Mouse (Mus musculus): Measurements from ENCODE around the gene Poglut1. TPM values are rescaled to one million over a fixed set of nuclear protein-coding genes. Genes with fewer than 3 reads are reported as not detected.
A peak's percentile ranks its signal among the peaks of the same experiment; 100 is the strongest.
"Not testable (repeated sequence)": the region's sequence is repeated elsewhere in the genome, so short reads cannot be mapped to it uniquely, and the experiment has no call there.

Gene Poglut1
- total RNA-seq, 2 experiments from 2014 or later, result 2.9 TPM; not detected in 1

DNA sequence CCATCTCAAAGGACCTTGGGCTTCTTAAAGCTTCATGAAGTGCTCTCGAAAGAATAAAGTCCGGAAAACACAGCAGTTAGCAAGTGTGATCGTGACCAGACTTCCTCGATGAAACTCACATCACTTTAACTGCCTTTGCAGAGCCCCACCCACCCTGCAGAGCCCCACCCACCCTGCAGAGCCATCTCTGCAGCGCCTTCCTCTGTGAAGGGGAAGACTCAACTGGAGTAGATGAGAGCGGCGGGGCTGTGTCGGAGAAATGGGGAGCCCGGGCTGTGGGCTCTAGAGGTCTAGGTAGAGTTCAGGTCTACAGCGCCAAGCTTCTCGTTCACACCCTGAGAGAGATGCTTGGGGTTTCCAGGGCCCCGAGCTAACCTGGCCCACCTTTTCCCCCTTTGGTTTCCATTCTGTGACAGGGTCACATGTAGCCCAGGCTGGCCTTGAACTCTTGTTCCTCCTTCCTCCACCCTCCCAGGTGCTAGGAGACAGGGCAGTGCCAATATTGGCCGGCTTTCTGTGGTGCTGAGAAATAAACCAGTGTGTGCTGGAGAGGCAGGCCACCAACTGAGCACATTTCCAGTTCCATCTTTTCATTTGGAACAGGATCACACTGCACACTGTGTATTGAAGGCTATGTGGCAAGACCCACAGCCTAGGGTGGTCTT is 11.2 kb downstream of the Poglut1 start:
- no peak for ATAC-seq (replicated peaks; ENCODE audit: low FRiP score, poor library complexity, severe bottlenecking)

DNA sequence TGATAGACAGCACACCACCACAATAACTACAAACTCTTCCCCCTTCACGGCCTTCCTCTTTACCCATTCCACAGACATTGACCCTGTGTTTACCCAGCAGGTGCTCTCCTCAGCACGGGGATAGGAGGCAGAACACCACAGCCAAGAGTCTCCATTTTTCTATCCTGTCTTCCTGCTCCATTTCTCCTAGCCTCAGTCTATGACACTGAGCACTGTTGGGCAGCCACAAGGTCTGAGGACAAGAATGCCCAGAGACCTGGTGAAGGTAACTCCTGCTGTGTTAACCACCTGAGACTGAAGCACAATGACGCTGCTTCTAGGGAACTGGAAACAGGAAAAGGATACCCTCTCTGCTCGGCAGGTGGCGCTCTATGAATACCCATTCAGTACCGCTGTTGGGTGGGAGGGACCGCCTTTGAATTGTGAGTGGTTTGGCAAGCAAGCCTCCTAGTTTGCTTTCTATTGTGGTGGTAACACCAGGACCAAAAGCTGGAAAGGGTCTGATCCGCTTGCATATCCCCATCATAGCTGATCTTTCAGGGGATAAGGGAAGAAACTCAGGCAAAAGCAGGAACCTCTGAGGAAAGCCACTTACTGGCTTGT is 13.4 kb downstream of the Poglut1 start:
- peak; percentile 87 for ATAC-seq (replicated peaks; ENCODE audit: low FRiP score, poor library complexity, severe bottlenecking)

DNA sequence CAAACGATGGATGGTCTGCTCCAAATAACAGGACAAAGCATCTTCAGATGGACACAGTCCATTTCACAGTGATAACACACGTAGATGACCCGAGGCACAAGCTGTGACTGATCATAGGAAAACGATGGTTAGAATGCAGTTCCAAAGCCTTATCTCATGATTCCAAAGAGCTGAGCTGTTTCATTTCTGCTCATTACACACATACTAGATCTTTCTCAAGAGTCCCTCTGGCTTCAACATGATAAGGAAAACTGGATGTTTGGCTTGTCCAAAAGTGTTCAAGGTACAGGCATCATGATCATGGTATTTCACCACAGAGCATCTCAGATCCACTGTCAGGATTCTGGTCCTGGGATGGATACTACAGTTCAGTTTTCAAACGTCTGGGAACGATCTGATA is 23.8 kb downstream of the Poglut1 start:
- no peak for ATAC-seq (replicated peaks; ENCODE audit: low FRiP score, poor library complexity, severe bottlenecking)

DNA sequence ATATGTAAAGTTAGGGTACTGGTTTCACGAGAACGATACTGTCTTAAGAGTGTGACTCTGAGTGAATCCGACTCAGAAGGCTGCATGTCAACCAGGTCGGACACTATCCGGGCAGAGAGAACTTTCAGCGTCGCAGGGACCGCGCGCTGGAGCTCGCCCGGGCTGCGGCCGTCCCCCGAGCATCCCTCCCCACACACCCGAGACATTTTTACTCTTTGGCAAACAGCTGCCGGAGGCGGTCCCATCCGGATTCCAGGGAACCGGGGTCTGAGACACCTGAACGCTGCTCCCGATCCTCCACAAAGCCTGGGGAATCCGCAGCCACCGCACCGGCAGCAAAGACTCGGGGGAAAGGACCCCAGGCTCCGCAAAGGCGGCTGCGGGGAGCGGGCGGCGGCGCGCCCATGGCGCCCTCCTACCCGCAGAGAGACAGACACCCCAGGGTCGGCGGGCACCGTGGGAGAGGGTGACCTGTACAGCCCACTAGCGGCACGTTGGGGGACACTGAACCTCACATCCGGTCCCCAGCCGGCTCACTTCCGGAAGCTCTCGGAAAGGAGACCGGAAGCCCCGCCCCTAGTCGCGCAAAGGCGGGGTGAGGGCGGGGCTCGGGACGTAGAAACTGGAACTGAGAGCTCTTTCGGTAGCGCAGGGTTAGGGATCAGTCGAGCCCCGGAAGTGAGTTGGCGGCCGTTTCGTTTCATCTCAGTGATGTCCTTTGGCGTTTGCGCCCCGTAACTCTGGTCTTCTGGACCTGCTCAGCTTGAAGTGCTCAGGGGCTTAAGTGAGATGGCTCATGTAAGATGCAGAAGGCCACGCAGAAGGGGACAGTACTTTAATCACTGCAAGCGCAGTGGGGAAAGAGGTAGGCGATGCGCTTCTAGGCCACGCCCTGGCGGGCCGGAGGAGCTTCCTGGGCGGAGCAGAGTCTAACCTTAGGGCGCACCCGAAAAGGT is 27.7 kb downstream of the Poglut1 start, which contains the start of gene Timmdc1:
Gene Timmdc1, minus strand, starts transcription at position 535 of the 956 bp plus-strand sequence.
- ATAC-seq (replicated peaks; ENCODE audit: low FRiP score, poor library complexity, severe bottlenecking), result peak; percentile 99

DNA sequence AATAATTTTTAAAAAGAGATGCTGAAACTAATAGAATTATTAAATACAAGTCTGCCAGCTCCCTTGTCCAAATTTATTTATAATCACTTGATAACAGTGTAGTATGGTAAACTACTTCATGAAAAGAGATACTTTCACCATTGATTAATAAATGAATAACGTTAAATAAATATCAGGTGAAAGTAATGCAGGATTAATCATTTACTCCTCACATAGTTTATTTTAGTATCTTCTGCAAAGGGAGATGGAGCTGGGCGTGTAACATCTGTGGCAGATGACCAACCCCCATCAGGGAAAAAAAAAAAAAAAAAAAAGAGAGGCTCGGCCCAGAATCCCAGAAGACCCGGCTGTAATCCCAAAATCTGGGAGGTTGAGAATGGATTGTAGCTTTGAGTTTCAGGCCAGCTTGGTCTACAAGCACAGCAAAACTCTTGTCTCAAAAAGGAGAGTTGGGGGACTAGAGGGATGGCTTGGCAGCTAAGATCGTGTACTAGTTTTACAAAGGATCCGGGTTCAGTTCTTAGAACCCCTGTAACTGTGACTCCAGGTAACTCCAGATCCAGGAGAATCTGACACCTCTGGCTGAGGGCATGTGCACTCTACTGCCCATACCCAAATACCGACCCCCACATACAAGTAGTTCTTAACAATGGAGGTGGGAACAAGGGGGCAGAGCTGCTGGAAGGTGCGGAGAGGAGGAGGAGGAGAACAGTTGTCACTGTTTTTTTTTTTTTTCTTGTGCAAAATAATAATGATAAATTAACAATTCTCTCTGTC is 28.7 kb downstream of the Poglut1 start:
- no peak for ATAC-seq (replicated peaks; ENCODE audit: low FRiP score, poor library complexity, severe bottlenecking)

DNA sequence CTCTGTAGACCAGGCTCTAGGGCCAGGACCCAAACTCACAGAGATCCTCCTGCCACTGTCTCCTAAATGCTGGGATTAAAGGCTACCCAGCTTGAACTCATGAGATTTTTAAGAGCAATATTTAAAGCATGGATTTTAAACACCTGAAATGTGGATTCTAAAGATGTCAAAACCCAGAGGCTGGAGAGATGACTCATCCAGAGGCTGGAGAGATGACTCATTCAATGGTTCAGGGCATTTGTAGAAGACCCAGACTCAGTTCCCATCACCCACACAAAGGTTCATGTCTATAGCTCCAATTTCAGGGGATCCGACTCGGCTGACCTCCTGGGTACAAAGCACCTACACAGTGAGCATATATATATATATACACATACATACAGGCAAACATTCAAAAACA is 30.9 kb downstream of the Poglut1 start:
- no peak for ATAC-seq (replicated peaks; ENCODE audit: low FRiP score, poor library complexity, severe bottlenecking)

DNA sequence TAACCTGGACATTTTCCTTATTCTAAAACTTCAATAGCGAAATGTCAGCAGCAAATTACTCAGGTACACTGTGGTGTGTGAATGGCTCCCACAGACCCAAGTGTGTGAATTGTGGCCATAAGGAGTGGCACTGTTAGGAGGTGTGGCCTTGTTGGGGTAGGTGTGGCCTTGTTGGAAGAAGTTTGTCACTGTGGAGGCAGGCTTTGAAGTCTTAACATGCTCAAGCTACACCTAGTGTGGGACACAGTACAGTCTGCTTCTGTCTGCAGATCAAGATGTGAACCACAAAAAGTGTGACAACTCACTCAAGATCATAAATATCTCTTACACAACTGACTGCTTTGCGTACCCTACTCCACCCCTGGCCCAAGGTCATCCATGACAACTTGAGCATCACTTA is 39.2 kb downstream of the Poglut1 start:
- no peak for ATAC-seq (replicated peaks; ENCODE audit: low FRiP score, poor library complexity, severe bottlenecking)

DNA sequence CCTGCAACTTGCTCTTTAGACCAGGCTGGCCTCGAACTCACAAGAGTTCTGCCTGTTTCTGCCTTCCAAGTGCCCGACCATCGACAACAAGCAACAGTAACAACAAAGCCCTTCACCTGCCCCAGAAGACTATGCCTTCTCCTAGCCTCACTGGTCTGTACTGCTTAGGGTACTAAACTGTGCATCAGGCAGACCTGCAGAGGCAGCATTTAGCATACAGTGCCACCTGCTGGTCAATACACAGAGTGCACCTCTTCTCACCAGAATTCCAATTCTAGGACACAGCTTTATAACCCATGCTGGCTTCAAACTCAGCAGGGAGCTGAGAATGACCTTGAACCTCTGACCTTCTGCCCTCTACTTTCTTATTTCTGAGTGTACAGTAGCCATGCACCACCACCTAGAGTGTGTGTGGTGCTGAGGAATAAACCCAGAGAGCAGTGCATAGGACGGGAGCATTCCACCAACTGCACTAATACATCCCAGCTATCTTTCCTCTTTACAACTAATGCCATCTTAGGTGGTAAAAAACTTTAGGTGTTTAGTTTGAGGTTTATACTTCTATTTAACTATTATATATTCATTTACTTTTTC is 43.9 kb downstream of the Poglut1 start:
- peak; percentile 75 for ATAC-seq (replicated peaks; ENCODE audit: low FRiP score, poor library complexity, severe bottlenecking)

DNA sequence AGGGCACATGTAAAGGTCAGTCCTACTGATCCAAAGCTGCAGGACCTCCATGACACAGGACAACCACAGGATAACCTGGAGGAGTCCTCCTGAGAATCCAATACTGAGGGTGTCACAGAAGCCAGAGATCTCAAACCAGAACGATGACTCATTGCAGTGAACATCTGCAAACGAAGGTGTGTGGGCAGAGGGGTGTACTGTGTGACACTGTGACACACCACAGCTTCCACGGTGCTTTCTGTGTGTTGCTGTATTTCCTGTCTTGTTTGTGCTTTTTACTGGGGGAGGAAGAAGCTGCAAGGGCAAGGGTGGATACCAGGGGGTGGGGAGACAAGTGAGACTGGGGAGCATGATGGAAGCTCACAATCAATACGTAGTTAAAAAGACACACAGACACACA is 46.5 kb downstream of the Poglut1 start:
- no peak for ATAC-seq (replicated peaks; ENCODE audit: low FRiP score, poor library complexity, severe bottlenecking)

DNA sequence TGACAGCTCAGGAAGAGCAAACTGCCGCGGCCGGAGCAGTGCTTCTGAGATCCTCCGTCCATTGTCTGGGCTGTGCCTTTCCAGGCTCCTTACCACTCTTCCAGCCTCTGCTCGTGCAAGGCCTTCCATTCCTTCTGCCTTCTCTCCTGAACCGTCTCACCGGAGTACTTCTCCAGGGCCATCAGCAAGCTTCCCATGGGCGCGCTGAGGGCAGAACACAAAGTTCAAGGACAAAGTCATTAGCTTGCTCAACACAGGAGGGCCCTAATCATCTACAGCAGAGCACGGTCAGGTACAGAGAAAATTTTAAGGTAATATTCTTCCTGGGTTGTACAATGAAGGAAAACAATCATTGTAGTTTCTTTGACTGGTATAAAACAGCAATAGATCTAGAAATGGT is 47.6 kb downstream of the Poglut1 start:
- ATAC-seq (replicated peaks; ENCODE audit: low FRiP score, poor library complexity, severe bottlenecking), result no peak

DNA sequence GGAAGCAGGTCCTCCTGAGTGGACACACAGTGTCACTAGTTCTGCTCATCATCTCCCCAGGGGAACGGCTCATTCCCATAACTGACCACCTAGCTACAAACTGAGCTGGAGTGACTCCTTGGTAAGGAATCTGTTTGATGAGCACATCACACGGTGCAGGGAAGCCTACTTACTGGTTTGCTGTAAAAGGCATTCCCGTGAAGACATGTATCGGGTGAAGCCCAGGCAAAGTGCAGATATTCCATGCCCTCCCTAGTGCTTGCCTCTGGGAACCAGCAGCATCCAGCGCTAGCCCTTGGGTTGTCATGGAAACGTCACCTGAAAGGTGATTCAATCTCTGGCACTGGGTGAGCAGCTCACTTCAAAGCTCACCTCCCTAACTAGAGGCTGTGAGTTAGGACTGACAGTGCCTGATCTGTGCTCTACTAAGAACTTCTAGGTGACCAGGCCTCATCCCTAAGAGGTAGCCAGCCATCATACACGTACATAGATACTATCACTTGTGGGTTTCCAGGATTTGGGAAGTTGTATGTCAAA is 53.4 kb downstream of the Poglut1 start:
- ATAC-seq (replicated peaks; ENCODE audit: low FRiP score, poor library complexity, severe bottlenecking), result no peak; the same call in 1 of the 2 replicates

DNA sequence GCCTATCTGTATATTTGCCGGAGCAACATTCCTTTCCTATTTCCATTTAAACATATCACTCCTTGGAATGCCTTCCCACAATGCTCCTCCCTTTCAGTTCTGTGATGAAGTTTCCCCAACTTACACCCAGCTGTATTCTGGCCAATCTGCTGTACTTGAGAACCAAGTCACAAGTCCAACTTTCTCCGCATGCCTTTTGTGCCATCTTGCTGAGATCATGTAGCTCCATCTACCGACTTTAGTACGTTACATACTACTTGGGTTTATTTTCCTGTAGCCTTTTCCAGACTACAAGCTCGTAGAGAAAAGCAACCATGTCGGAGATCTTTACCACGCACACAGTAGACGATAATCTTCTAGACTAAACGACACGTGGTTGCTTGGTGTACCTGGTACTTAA is 56.2 kb downstream of the Poglut1 start:
- no peak for ATAC-seq (replicated peaks; ENCODE audit: low FRiP score, poor library complexity, severe bottlenecking)

DNA sequence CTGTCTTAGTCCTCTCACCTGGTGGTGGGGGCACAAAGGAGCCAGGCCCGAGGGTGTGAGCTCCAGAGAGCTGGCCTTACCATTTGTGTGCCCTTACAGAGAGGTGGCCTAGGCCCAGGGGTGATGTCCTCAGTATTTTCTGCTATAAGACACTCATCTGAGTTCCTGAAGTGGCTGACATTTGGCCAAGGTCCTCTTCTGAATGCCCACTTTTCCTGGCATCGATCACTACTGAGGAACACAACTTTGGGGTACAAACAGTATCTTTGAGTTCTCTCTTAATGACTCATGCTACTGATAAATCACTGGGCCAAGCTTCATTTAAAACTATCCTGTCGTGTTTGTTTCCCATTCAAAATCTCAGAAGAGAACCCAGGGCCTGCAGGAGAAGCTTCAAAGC is 57.5 kb downstream of the Poglut1 start:
- ATAC-seq (replicated peaks; ENCODE audit: low FRiP score, poor library complexity, severe bottlenecking), result no peak

DNA sequence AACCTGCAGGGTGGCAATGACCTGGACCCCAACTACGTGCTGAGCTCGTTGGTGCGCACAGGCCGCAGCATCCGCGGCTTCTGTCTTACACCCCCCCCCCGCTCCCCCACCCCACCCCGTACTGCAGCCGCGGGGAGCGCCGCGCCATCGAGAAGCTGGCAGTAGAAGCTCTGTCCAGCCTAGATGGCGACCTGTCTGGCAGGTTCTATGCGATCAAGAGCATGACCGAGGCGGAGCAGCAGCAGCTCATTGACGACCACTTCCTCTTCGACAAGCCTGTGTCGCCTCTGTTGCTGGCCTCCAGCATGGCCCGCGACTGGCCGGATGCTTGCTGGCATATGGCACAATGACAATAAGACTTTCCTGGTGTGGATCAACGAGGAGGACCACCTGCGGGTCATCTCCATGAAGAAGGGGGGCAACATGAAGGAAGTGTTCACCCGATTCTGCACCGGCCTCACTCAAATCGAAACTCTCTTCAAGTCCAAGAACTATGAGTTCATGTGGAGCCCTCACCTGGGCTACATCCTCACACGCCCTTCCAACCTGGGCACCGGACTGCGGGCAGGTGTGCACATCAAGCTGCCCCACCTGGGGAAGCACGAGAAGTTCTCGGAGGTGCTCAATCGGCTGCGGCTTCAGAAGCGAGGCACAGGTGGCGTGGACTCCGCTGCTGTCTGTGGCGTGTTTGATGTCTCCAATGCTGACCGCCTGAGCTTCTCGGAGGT is 66.3 kb downstream of the Poglut1 start:
- ATAC-seq (replicated peaks; ENCODE audit: low FRiP score, poor library complexity, severe bottlenecking), result no peak

DNA sequence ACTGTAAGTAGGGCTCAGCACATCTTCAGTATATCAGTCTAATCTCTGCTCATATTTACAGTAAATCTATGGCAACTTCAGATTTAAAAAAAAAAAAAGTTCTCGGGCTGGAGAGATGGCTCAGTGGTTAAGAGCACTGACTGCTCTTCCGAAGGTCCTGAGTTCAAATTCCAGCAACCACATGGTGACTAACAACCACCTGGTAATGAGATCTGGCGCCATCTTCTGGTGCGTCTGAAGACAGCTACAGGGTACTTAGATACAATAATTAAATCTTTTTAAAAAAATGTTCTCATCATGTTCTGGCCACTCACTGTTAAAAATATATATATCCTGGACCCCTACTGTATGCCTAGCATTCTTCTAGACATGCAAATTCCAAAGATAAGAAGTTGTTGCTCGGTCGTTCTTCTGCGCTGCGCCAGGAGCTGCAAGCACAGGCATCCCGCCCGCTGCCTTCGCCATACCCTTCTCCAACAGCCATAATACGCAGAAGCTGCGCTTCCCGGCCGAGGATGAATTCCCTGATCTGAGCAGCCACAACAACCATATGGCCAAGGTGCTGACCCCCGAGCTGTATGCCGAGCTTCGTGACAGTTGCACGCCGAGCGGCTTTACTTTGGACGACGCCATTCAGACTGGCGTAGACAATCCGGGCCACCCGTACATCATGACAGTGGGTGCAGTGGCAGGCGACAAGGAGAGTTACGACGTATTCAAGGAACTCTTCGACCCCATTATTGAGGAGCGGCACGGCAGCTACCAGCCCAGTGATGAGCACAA is 67.1 kb downstream of the Poglut1 start:
- ATAC-seq (replicated peaks; ENCODE audit: low FRiP score, poor library complexity, severe bottlenecking), result no peak

DNA sequence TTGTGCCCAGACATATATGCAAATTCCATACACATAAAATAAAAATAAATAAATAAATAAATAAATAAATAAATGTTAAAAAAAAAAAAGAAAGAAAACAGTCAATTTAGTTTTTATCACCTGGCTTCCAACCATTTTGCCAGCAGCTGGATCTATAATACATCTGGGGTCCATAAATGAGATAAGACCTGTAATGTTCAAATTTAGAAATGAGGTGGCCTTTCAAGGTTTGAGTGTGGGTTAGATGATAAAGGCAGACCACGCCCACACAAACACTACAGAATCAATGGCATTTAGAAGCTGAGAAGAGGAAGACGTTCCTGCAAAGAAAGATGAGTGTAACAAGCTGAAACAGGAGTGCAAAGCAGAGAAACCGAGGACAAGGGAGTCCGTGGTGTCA is 68.7 kb downstream of the Poglut1 start:
- ATAC-seq (replicated peaks; ENCODE audit: low FRiP score, poor library complexity, severe bottlenecking), result no peak

DNA sequence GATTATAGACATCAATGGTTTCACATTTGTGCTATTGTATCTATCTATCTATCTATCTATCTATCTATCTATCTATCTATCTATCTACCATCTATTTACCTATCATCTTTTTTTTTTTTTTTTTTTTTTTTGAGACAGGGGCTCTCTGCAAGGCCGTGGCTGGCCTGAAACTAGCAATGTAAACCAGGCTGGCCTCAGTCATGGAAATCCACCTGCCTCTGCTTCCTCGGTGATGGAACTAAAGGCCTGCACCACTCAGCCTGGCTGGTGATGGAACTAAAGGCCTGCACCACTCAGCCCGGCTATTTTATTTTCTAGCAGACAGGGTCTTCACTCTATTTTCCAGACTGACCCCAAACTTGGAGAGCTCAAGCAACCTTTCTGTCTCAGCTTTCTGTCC is 71.8 kb downstream of the Poglut1 start:
- ATAC-seq (replicated peaks; ENCODE audit: low FRiP score, poor library complexity, severe bottlenecking), result no peak

DNA sequence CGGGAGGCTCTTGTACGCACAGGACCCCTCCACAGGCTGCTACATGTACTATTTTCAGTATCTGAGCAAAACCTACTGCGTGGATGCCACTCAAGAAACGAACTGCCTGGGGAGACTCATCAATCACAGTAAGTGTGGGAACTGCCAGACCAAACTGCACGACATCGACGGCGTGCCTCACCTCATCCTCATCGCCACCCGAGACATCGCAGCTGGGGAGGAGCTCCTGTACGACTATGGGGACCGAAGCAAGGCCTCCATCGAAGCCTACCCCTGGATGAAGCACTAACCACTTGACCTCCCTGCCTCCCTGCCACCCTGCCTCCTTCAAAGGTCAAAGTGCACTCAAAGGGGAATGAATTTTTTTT is 72.8 kb downstream of the Poglut1 start:
- not testable (repeated sequence) for ATAC-seq (replicated peaks; ENCODE audit: low FRiP score, poor library complexity, severe bottlenecking)
